Mouse (Mus musculus) ES-E14 (cell line): ENCODE results near the gene Plekhm2. TPM values are rescaled to one million over a fixed set of nuclear protein-coding genes. Genes with fewer than 3 reads are reported as not detected.

Experiments used
- DNase-seq: peaks from one replicate; pipeline ENCODE4 v3.0.0-alpha.2; 2013; ENCODE audit warnings: low read depth, low spot score
- H3K27ac ChIP-seq: 2 replicates; pipeline ENCODE4 v1.5.1; 2012; ENCODE audit warnings: low read depth, mild to moderate bottlenecking, low read length, moderate library complexity, mixed read lengths; ENCODE audit not compliant: poor library complexity, insufficient read depth, severe bottlenecking
- H3K36me3 ChIP-seq: 2 replicates; pipeline ENCODE4 v1.6.1; 2012; ENCODE audit warnings: mild to moderate bottlenecking, low read length, moderate library complexity, mixed read lengths; ENCODE audit not compliant: control insufficient read depth, poor library complexity, insufficient read depth, severe bottlenecking
- H3K4me1 ChIP-seq, 2 experiments: fragments of 150-350 bp in 1 of 2; sonication (generic) in 1 of 2; 2 replicates each; pipeline ENCODE4 v1.6.1; 2012; ENCODE audit warnings: low read length in 2 of 2, mild to moderate bottlenecking in 1 of 2, mixed read lengths in 1 of 2; ENCODE audit not compliant: control insufficient read depth in 2 of 2, insufficient read depth in 2 of 2, poor library complexity in 1 of 2
- H3K4me3 ChIP-seq, 2 experiments: fragments of 150-350 bp in 1 of 2; sonication (generic) in 1 of 2; 2 replicates each; pipeline ENCODE4 v1.5.1; 2012; ENCODE audit warnings: low read length in 2 of 2, low read depth in 1 of 2, mild to moderate bottlenecking in 1 of 2, mixed read lengths in 1 of 2; ENCODE audit not compliant: insufficient read depth in 1 of 2, poor library complexity in 1 of 2, severe bottlenecking in 1 of 2
- H3K9ac ChIP-seq: 2 replicates; pipeline ENCODE4 v1.6.1; 2012; ENCODE audit warnings: low read depth, mild to moderate bottlenecking, low read length, mixed read lengths; ENCODE audit not compliant: poor library complexity, insufficient read depth, severe bottlenecking
- H3K9me3 ChIP-seq: fragments of 150-350 bp; sonication (generic); 2 replicates; pipeline ENCODE4 v1.6.1; 2012; ENCODE audit warnings: low read depth, mild to moderate bottlenecking, low read length; ENCODE audit not compliant: control insufficient read depth, insufficient read depth
- CHD2 ChIP-seq: IDR thresholded peaks from 2 replicates; pipeline ENCODE4 v1.6.1; 2014; ENCODE audit warnings: mild to moderate bottlenecking, low read depth, low read length, inconsistent platforms
- HCFC1 ChIP-seq: IDR thresholded peaks from 2 replicates; pipeline ENCODE4 v1.6.1; 2012; ENCODE audit warnings: low read length, inconsistent platforms, borderline replicate concordance; ENCODE audit not compliant: insufficient read depth
- MAFK ChIP-seq: IDR thresholded peaks from 2 replicates; pipeline ENCODE4 v1.6.1; 2014; ENCODE audit warnings: mild to moderate bottlenecking, low read depth, low read length, inconsistent platforms; ENCODE audit not compliant: insufficient read depth
- ZC3H11A ChIP-seq: IDR thresholded peaks from 2 replicates; pipeline ENCODE4 v1.6.1; 2012; ENCODE audit warnings: low read depth, mild to moderate bottlenecking, inconsistent platforms, low read length, borderline replicate concordance
- ZNF384 ChIP-seq: IDR thresholded peaks from 2 replicates; pipeline ENCODE4 v1.6.1; 2012; ENCODE audit warnings: low read depth, low read length, inconsistent platforms
- in situ Hi-C, 2 experiments: fragments of 600-800 bp; cut with MboI; formaldehyde crosslinking; loops; one replicate each; pipeline ENCODE4 v1.15.1; 2025; ENCODE audit warnings: low sequenced_read_pairs in 2 of 2, inconsistent platforms in 1 of 2; ENCODE audit not compliant: unreplicated experiment in 2 of 2
- total RNA-seq: library from RNA; depleted of rRNA; stranded (reverse); fragments of 300-350 nt; gene quantifications from 2 replicates; pipeline ENCODE4 v1.2.3, GENCODE M21; 2012

Gene Plekhm2
- total RNA-seq, 1 experiment: 6.2 TPM

DNA sequence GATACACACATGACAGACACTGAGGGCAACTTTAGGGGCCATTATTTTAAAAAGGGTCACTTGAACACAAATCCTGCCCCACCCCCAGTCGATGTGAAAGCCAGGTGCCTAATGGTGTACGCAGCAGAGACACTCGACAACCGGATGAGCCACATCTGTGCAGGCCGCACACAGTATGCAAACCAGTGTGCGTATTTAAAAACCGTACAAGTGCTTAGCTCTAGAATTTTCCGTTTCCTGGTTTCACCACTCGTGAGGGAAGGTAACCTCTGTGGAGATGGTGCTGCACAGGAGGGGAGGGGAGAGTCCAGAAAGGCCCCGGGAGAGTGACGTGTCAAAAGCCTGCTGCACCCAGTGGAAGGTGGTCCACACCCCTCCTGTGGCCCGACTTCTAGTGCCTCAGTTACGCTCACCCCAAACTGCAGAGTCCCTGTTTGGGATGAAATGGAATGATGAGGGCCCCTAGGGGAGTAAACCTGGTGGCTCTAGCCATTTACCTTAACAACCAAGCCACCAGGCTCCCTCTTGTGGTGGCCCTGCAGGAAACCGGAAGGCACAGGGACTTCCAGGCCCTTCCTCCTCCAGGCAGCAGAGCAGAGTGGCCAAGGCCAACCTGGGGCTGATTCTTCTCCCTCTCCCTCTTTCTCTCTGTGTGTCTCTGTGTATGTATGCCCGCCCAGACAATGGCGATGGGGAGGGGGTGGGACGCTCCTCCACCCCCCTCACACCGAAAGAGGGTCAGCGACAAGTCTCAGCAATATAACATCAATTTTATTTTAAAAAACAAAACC lies 39.5 kb downstream of the Plekhm2 start:
- in situ Hi-C loops: no loop called here
- peak; percentile 62 for DNase-seq
- TF ChIP-seq ZC3H11A (no peak), CHD2 (no peak), MAFK (no peak), HCFC1 (no peak), ZNF384 (no peak)
- H3K36me3 ChIP-seq: no peaks in the 10 kb centered on the region
- H3K9me3 ChIP-seq: no peaks in the 10 kb centered on the region
- no peak overlapping the region for H3K27ac ChIP-seq
- H3K4me3 ChIP-seq: no peak overlapping the region
- peaks cover 0 to 15% of the 10 kb centered on the region in 2 experiments; a peak in 3 of 4 replicates for H3K4me1 ChIP-seq
- H3K9ac ChIP-seq: no peak overlapping the region

DNA sequence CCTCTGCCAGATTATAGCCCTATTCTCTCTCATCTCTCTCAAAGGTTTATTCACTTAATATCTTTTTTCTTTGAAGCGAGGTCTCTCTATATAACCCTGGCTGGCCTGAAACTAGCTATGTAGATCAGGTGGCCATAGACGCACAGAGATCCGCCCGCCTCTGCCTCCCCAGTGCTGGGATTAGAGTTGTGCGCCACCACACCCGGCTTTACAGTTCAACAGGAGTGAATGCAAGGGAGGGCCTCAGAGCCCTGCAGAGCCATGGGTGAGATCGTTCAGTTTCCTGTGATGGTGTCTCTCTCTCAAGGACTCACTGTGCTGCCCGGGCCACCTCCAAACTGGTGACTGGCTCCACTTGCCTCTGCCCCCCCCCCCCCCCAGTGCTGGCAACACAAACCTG lies 40.6 kb downstream of the Plekhm2 start:
- Histone ChIP-seq H3K36me3 (no peaks in the 10 kb centered on the region), H3K9ac (no peak overlapping the region), H3K9me3 (no peaks in the 10 kb centered on the region), H3K27ac (no peak overlapping the region), H3K4me3 (no peak overlapping the region), H3K4me1 (peaks cover 0 to 15% of the 10 kb centered on the region in 2 experiments; a peak in 3 of 4 replicates)
- TF ChIP-seq MAFK (no peak), CHD2 (no peak), ZC3H11A (no peak), HCFC1 (no peak), ZNF384 (no peak)
- in situ Hi-C loops: no loop called here
- DNase-seq: no peak

DNA sequence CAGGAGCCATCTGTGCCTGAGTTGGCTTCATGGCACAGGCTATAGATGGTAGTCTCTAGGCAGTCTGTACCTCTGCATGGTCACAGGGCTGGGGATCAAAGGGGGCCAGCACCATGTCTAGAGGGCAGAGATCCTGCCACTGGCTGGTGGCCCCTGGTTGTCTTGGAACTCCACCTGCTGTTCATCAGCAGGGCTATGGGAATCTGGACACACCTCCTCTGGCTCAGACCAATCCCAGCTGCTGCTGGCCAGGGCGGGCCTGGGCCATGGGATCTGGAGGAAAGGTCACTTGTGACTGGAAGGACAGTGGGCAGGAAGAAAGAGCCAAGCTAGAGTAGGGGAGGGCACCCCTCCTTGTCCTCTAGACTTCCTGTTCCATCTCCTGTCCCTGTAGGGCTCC lies 41.0 kb downstream of the Plekhm2 start, which contains the start of gene Slc25a34:
TSS of gene Slc25a34 (minus strand) at position 156 of the 400 bp plus-strand sequence.
- Histone ChIP-seq H3K9ac (no peak within 1 kb of the TSS), H3K27ac (no peak within 1 kb of the TSS), H3K9me3 (no peaks in the 10 kb centered on the region), H3K36me3 (no peaks in the 10 kb centered on the region), H3K4me3 (no peak within 1 kb of the TSS), H3K4me1 (peaks cover 0 to 15% of the 10 kb centered on the region in 2 experiments; a peak in 3 of 4 replicates)
- in situ Hi-C loops: no loop called here
- TF ChIP-seq CHD2 (no peak), ZNF384 (no peak), ZC3H11A (no peak), HCFC1 (no peak), MAFK (no peak)
- DNase-seq: no peak

DNA sequence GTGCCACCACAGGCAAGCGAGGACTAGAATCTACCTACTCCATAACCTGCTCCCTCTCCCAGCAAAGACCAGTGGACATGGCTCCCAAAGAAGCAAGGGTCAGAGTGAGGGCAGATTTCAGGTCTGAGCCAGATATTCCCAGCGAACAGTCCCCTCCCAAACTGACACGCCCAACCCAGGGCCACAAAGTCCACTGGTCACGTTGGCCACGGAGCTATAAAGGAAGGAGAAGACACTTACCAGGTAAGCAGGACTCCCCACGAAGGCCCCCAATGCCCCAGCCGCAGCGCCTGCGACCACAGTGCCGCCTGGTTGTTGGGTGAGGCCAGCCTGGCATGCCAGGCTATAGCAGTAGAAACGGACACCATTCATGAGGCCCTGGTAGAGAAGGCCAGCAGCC lies 41.7 kb downstream of the Plekhm2 start:
- Histone ChIP-seq H3K4me3 (no peak overlapping the region), H3K9ac (no peak overlapping the region), H3K9me3 (no peaks in the 10 kb centered on the region), H3K36me3 (no peaks in the 10 kb centered on the region), H3K4me1 (peaks cover 0 to 13% of the 10 kb centered on the region in 2 experiments; a peak in 3 of 4 replicates), H3K27ac (no peak overlapping the region)
- TF ChIP-seq ZNF384: no peak
- TF ChIP-seq HCFC1: no peak
- TF ChIP-seq MAFK: no peak
- TF ChIP-seq CHD2: no peak
- no peak for TF ChIP-seq ZC3H11A
- no peak for DNase-seq
- in situ Hi-C loops: no loop called here
